Mouse (Mus musculus): ENCODE data around the gene Wdr20rt. TPM values are rescaled to one million over a fixed set of nuclear protein-coding genes. Genes with fewer than 3 reads are reported as not detected.
"Not testable (repeated sequence)": the region's sequence is repeated elsewhere in the genome, so short reads cannot be mapped to it uniquely, and the experiment has no call there.

Gene Wdr20rt
- not detected in 2 replicates for polyA plus RNA-seq (2016; fragmentation: Nextera tagmentation; extraction: Ambion mirVana)

DNA sequence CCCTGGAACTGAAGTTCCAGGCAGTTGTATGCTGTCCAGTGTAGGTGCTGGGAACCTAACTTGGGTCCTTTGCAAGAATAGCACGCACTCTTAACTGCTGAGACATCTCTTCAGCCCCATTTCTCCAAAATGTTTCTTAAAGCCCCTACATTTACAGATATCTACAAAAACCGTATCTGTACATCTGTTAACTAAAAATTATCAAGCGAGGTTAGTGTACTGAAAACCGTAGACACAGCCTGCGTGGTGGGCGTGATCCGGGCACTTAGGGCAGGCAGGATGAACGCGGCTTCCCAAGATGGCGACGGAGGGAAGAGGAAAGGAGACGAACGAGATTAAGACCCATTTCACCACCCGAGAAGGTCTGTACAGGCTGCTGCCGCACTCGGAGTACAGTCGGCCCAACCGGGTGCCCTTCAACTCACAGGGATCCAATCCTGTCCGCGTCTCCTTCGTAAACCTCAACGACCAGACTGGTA lies at the start of gene Wdr20rt:
Gene Wdr20rt (plus strand): TSS at position 51 of the 479 bp plus-strand sequence.
- WGBS, result 89% methylated on average over 22 of the region's 22 CpGs

DNA sequence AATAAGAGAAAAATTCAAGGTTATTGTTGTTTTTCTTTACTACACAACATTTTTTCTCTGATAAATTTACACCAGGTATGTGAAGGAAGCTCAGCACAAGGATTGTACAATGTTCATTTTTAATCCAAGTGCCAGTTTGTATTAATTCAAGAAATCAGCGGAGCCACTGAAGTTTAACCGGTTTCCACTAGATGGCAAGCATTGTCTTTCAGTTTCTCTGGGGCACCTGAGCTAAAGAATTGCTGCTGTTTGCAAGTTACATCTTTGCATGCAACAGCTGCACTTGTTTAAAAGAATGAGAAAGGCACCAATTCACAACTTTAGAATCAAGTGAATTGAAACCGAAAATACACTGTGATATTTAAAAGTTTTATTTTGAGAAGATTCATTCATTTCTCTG lies 38.0 kb upstream of the Wdr20rt start:
- no peak overlapping the region for H3K27ac ChIP-seq (ENCODE audit: poor library complexity, severe bottlenecking)
- H3K4me1 ChIP-seq (replicated peaks), result no peaks in the 10 kb centered on the region
- H3K27me3 ChIP-seq (replicated peaks), result no peaks in the 10 kb centered on the region
- 55% methylated on average over 3 of the region's 3 CpGs for WGBS
- H3K4me2 ChIP-seq, result no peak overlapping the region
- no peaks in the 10 kb centered on the region for H3K9me3 ChIP-seq (replicated peaks)
- H3K36me3 ChIP-seq, result no peaks in the 10 kb centered on the region
- ATAC-seq (ENCODE audit: insufficient number of reproducible peaks, low FRiP score), result no peak
- H3K9ac ChIP-seq, result no peak overlapping the region
- no peak overlapping the region for H3K4me3 ChIP-seq

More for the DNA sequence above, at the start of gene Wdr20rt:
- no peak for ATAC-seq (ENCODE audit: insufficient number of reproducible peaks, low FRiP score)
- Histone ChIP-seq H3K9me3 (replicated peaks) (no peaks in the 10 kb centered on the region; the same call in 1 of the 2 replicates), H3K4me1 (replicated peaks) (no peaks in the 10 kb centered on the region), H3K27ac (ENCODE audit: poor library complexity, severe bottlenecking) (no peak within 1 kb of the TSS), H3K27me3 (replicated peaks) (no peaks in the 10 kb centered on the region), H3K4me3 (no peak within 1 kb of the TSS), H3K4me2 (no peak within 1 kb of the TSS), H3K36me3 (no peaks in the 10 kb centered on the region), H3K9ac (no peak within 1 kb of the TSS)

DNA sequence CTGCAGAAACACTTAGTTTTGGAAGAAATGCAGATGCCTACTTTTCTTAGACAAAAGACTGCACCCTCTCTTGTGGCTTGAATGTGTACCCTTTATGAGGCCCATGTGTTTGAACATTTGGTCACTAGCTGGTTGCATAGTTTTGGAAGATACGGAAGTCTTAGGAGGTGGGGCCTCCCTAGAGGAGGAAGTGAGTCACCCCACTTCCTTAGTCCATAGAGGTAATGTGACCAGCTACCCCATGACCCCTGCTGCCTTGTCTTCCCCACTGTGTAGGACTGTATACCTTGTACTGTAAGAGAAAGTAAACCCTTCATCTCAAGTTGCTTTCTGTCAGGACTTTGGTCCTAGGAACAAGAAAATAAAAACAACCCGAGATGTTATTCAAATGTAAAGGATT lies 36.1 kb upstream of the Wdr20rt start:
- Histone ChIP-seq H3K9me3 (replicated peaks) (no peaks in the 10 kb centered on the region), H3K4me1 (replicated peaks) (no peaks in the 10 kb centered on the region), H3K4me2 (no peak overlapping the region), H3K27ac (ENCODE audit: poor library complexity, severe bottlenecking) (no peak overlapping the region), H3K4me3 (no peak overlapping the region), H3K36me3 (no peaks in the 10 kb centered on the region), H3K27me3 (replicated peaks) (no peaks in the 10 kb centered on the region), H3K9ac (no peak overlapping the region)
- 71% methylated on average over 2 of the region's 2 CpGs for WGBS
- ATAC-seq (ENCODE audit: insufficient number of reproducible peaks, low FRiP score), result no peak

DNA sequence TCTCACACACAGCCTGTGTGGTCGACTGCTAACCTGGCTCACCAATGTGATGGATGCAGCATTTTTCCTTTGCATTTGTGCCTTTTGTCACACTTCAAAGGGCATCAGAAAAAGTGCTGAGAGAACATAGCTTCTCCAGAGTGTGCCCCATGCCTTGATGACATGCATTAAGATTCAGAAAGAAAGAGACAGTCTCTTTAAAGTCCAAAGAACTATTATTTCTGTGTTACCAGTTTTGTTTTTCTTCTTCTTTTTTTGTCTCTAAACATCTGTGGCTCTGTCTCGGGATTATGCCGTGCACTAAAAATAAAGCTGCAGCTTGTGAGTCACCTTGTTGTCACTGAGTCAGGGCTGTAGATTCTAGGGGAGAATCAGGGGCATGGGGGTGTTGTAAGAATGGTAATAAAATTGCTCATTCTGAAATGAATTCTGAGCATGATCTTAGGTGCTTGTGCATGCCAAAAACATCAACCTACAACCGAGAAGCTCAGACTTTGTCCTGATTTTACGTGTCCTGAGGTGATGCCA lies 31.2 kb upstream of the Wdr20rt start:
- Histone ChIP-seq H3K4me2 (no peak overlapping the region), H3K27ac (ENCODE audit: poor library complexity, severe bottlenecking) (no peak overlapping the region), H3K4me3 (no peak overlapping the region), H3K9me3 (replicated peaks) (no peaks in the 10 kb centered on the region), H3K9ac (no peak overlapping the region), H3K27me3 (replicated peaks) (no peaks in the 10 kb centered on the region), H3K36me3 (no peaks in the 10 kb centered on the region), H3K4me1 (replicated peaks) (no peaks in the 10 kb centered on the region)
- ATAC-seq (ENCODE audit: insufficient number of reproducible peaks, low FRiP score), result no peak
- 52% methylated on average over 5 of the region's 5 CpGs for WGBS

DNA sequence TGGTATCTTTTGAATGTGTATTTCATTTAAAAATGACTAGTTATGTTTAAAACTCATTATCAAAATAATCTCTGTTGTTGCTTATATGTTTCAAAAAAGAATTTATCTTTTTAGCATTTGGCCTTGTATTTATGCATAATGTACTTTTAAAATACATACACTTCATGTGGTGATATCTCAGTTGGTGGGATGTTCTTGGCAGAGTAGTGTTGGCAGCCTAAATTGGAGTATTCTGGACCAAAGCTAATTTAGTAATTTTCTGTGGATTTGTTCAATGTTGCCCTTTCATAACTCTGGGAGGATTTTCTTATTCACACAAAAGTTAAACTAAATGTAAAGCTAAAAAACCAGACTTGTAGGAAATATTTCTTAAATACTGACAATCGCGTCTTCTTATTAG lies 23.5 kb upstream of the Wdr20rt start:
- Histone ChIP-seq H3K9ac (no peak overlapping the region), H3K27ac (ENCODE audit: poor library complexity, severe bottlenecking) (no peak overlapping the region), H3K4me2 (no peak overlapping the region), H3K36me3 (no peaks in the 10 kb centered on the region), H3K9me3 (replicated peaks) (no peaks in the 10 kb centered on the region), H3K27me3 (replicated peaks) (no peaks in the 10 kb centered on the region), H3K4me3 (no peak overlapping the region), H3K4me1 (replicated peaks) (no peaks in the 10 kb centered on the region)
- ATAC-seq (ENCODE audit: insufficient number of reproducible peaks, low FRiP score), result no peak
- WGBS, result 90% methylated on average over 2 of the region's 2 CpGs

DNA sequence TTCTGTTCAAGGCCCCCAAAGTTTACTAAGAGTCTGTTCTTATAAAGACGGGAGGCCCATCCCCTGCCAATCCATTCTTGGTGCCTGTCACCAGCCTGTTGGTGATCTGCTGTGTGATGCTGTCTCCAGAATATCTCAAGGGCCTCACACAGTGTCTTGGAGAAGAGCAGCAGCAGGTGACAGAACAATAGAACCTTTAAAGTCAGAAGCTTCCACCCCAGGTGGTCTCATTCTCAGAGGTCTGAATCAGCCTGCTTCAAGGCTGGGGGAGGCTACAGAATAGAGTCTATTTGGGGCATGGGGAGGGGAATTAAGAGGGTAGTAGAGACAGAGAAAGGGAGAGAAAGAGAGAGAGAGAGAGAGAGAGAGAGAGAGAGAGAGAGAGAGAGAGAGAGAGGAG lies 18.9 kb upstream of the Wdr20rt start:
- 48% methylated on average over 1 of the region's 1 CpGs for WGBS
- no peak overlapping the region for H3K4me3 ChIP-seq
- H3K27me3 ChIP-seq (replicated peaks), result no peaks in the 10 kb centered on the region
- H3K27ac ChIP-seq (ENCODE audit: poor library complexity, severe bottlenecking), result no peak overlapping the region
- no peaks in the 10 kb centered on the region for H3K36me3 ChIP-seq
- no peak overlapping the region for H3K4me2 ChIP-seq
- no peaks in the 10 kb centered on the region; the same call in 1 of the 2 replicates for H3K9me3 ChIP-seq (replicated peaks)
- ATAC-seq (ENCODE audit: insufficient number of reproducible peaks, low FRiP score), result no peak
- H3K9ac ChIP-seq, result no peak overlapping the region
- H3K4me1 ChIP-seq (replicated peaks), result no peaks in the 10 kb centered on the region

DNA sequence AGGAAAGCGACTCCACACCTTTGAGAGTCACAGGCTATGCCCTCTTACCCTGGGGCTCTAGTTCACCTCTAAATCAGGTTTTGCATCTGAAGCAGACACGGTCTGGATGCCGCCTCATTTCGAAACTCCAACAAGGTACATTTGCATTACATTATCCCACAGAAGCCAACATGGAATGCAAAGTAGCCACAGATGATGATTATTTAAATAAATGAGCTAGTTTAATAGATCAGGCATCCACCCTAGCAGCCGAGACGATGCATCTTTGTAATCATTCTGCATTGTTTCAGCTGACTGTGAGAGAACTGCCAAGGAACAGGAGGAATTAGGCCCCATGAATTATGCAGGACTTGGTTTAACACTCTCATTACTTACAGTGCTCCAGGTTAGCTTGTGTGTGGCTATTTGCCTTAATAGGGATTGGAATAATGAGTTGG lies 8.9 kb upstream of the Wdr20rt start:
- H3K4me1 ChIP-seq (replicated peaks), result no peaks in the 10 kb centered on the region
- H3K4me3 ChIP-seq, result no peak overlapping the region
- H3K27me3 ChIP-seq (replicated peaks), result no peaks in the 10 kb centered on the region
- no peak overlapping the region for H3K27ac ChIP-seq (ENCODE audit: poor library complexity, severe bottlenecking)
- no peaks in the 10 kb centered on the region for H3K36me3 ChIP-seq
- WGBS, result 78% methylated on average over 6 of the region's 6 CpGs
- H3K4me2 ChIP-seq, result no peak overlapping the region
- H3K9ac ChIP-seq, result no peak overlapping the region
- H3K9me3 ChIP-seq (replicated peaks), result no peaks in the 10 kb centered on the region
- ATAC-seq (ENCODE audit: insufficient number of reproducible peaks, low FRiP score), result no peak

DNA sequence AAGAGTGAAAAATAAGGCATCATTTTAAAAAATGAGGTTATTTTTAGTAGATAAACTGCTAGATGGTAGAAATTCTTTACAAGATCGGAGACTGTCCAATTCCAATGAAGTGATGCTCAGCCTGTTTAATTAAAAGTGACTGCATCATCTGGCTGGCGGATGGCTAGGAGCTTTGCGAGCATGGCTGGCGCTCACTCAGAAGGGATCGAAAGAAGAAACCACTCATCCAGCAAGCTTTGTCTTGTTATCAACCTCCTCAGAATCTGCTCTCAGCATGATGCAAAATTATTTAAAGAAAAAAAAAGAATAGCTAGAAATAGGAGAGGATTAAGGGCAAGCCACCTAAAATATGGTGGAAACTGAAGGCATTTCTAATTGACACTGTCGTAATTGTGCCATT lies 3.3 kb downstream of the Wdr20rt start:
- no peak overlapping the region for H3K4me3 ChIP-seq
- no peak overlapping the region for H3K9ac ChIP-seq
- H3K9me3 ChIP-seq (replicated peaks), result peaks cover 5% of the 10 kb centered on the region
- no peak overlapping the region for H3K4me2 ChIP-seq
- no peaks in the 10 kb centered on the region for H3K36me3 ChIP-seq
- no peak for ATAC-seq (ENCODE audit: insufficient number of reproducible peaks, low FRiP score)
- no peak overlapping the region for H3K27ac ChIP-seq (ENCODE audit: poor library complexity, severe bottlenecking)
- no peaks in the 10 kb centered on the region for H3K4me1 ChIP-seq (replicated peaks)
- no peaks in the 10 kb centered on the region for H3K27me3 ChIP-seq (replicated peaks)
- WGBS, result 85% methylated on average over 6 of the region's 6 CpGs

DNA sequence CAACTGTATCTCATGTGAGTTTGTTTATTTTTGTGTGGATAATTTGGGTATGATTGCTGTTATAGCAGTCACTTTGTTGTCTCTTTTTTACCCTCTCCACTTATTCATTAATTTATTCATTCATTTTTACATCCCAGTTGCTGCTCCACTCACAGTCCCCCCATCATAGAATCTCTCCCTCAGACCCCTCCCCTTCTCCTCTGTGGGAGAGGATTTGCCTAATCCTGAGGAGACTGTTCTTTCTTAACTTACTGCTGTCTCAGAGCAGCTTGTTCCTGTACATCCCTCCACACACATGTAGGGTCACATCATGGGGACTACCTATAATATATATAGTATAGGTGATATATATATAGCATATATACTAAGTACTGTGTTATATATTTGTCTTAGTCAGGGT lies 3.7 kb downstream of the Wdr20rt start:
- H3K4me3 ChIP-seq, result no peak overlapping the region
- ATAC-seq (ENCODE audit: insufficient number of reproducible peaks, low FRiP score), result no peak
- no peak overlapping the region for H3K9ac ChIP-seq
- no peaks in the 10 kb centered on the region for H3K4me1 ChIP-seq (replicated peaks)
- peaks cover 5% of the 10 kb centered on the region for H3K9me3 ChIP-seq (replicated peaks)
- H3K27me3 ChIP-seq (replicated peaks), result no peaks in the 10 kb centered on the region
- H3K4me2 ChIP-seq, result no peak overlapping the region
- H3K27ac ChIP-seq (ENCODE audit: poor library complexity, severe bottlenecking), result no peak overlapping the region
- no peaks in the 10 kb centered on the region for H3K36me3 ChIP-seq

DNA sequence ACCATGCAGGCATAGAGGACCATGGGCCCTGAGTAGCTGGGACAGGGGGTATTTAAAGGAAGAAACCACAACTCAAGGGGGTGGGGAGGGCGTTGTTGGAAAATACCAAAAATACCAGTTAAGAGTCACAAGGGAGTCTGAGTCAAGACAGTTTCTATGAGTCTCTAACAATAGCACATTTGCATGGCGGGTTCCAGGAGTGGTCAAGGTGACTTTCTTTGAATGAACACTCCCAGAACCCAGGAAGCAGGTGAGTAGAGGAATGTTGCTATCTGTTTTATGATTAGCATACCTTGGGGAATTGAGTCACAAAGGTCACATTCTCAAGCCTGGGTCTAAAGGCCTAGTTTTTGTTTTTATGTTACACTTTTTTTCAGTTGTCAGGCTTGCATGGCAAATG lies 7.5 kb downstream of the Wdr20rt start:
- H3K4me2 ChIP-seq; H3K36me3 ChIP-seq; H3K27ac ChIP-seq (ENCODE audit: poor library complexity, severe bottlenecking); H3K4me3 ChIP-seq; H3K9me3 ChIP-seq (replicated peaks); H3K4me1 ChIP-seq (replicated peaks); H3K9ac ChIP-seq; ATAC-seq (ENCODE audit: insufficient number of reproducible peaks, low FRiP score); H3K27me3 ChIP-seq (replicated peaks): not testable (repeated sequence)
- WGBS, result 57% methylated on average over 2 of the region's 2 CpGs

DNA sequence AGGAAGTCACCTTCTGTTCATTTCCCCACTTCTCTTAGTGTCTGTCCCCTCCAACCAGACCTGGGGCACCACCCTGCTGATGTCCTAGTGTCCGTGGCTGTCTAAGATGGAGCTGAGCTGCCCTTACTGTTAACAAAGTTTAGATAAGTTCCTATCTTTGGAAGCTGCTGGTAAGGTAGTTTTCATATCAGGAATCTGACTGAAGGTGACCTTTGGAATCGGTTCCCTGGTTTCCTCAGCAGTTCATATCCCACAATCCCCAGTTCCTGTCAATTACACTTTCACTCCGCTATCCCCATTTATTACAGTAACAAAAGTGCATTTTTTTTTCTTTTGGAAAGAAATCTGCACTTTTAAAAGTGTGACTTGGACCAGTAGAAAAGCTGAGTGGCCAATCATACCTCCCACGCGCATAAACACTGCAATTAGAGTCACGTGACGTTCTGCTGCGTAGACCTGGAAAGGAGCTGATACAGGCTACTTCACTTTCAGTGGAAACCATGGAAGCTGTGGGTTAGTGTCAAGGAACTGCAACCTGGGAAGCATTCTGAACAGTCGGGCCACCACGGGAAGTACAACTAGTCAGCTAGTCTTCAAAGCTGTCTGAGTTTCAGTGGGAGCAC lies 24.9 kb downstream of the Wdr20rt start:
- H3K4me2 ChIP-seq, result no peak overlapping the region
- no peak overlapping the region for H3K9ac ChIP-seq
- no peak overlapping the region for H3K4me3 ChIP-seq
- no peak for ATAC-seq (ENCODE audit: insufficient number of reproducible peaks, low FRiP score)
- no peaks in the 10 kb centered on the region for H3K36me3 ChIP-seq
- H3K27ac ChIP-seq (ENCODE audit: poor library complexity, severe bottlenecking), result no peak overlapping the region
- WGBS, result 77% methylated on average over 10 of the region's 10 CpGs
- H3K4me1 ChIP-seq (replicated peaks), result no peaks in the 10 kb centered on the region
- no peaks in the 10 kb centered on the region for H3K9me3 ChIP-seq (replicated peaks)
- no peaks in the 10 kb centered on the region for H3K27me3 ChIP-seq (replicated peaks)

DNA sequence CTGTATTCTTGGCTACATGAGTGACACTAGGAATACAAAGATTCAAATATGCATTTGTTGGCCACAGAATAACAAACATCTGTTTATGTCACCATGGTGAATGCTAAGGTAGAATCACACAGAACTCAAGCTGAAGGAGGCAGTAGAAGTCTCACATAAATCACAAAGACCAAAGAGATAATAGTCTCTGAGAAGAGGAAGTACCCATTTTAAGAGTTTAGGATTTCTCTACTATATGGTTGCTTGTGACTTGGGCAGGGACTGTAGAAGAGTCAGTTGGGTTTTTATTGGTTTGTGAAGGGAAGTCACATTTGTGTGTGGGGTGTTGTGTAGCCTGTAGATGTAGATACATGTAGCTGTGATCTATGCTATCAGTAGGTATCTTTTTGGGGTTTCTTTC lies 31.6 kb downstream of the Wdr20rt start:
- Histone ChIP-seq H3K4me2 (no peak overlapping the region), H3K9me3 (replicated peaks) (no peaks in the 10 kb centered on the region), H3K27ac (ENCODE audit: poor library complexity, severe bottlenecking) (no peak overlapping the region), H3K27me3 (replicated peaks) (no peaks in the 10 kb centered on the region), H3K36me3 (no peaks in the 10 kb centered on the region), H3K9ac (no peak overlapping the region), H3K4me3 (no peak overlapping the region), H3K4me1 (replicated peaks) (peaks cover 4% of the 10 kb centered on the region; the same call in 1 of the 2 replicates)
- no peak for ATAC-seq (ENCODE audit: insufficient number of reproducible peaks, low FRiP score)
